Mouse (Mus musculus) left cerebral cortex, postnatal 36 days (tissue): ENCODE measurements around the gene Adgrg1. TPM values are rescaled to one million over a fixed set of nuclear protein-coding genes. Genes with fewer than 3 reads are reported as not detected.

Experiments used
- total RNA-seq, 2 experiments: library from RNA; stranded (reverse); gene quantifications; 2 replicates each; pipeline ENCODE4 v1.2.3; 2021

Adgrg1 gene
- total RNA-seq, 2 experiments from 2014 or later = 73.3 to 74.2 TPM

Other genes starting within 250 kb of the Adgrg1 start
- gene Ccl22, start 229.2 kb upstream of the Adgrg1 start, total RNA-seq = under 1 TPM in 1 of 2 experiments, not detected in 1; 0.17 TPM
- gene Cx3cl1, start 202.7 kb upstream of the Adgrg1 start, total RNA-seq = 100 to 1,000 TPM; 622 to 723 TPM
- gene Ccl17, start 164.3 kb upstream of the Adgrg1 start, total RNA-seq = 10 to 100 TPM; 10.7 to 12.0 TPM
- 10 to 100 TPM; 89.3 to 92.6 TPM for gene Coq9, start 136.4 kb upstream of the Adgrg1 start, total RNA-seq
- 10 to 100 TPM; 67.6 to 73.5 TPM for gene Ciapin1, start 136.4 kb upstream of the Adgrg1 start, total RNA-seq
- gene Polr2c, start 117.3 kb upstream of the Adgrg1 start, total RNA-seq = 10 to 100 TPM; 67.1 to 72.7 TPM
- 10 to 100 TPM; 20.0 to 22.3 TPM for gene Dok4, start 98.4 kb upstream of the Adgrg1 start, total RNA-seq
- gene Ccdc102a, start 56.7 kb upstream of the Adgrg1 start, total RNA-seq = 1 to 10 TPM; 1.8 to 1.9 TPM
- not detected for gene Adgrg5, start 51.1 kb upstream of the Adgrg1 start, total RNA-seq
- under 1 TPM in 1 of 2 experiments, not detected in 1; 0.29 TPM for gene Adgrg3, start 42.9 kb downstream of the Adgrg1 start, total RNA-seq
- gene Drc7, start 80.4 kb downstream of the Adgrg1 start, total RNA-seq = under 1 TPM; 0.68 to 0.99 TPM
- 10 to 100 TPM; 42.0 to 46.7 TPM for gene Katnb1, start 106.4 kb downstream of the Adgrg1 start, total RNA-seq
- 10 to 100 TPM; 51.8 to 59.0 TPM for gene Kifc3, start 228.1 kb downstream of the Adgrg1 start, total RNA-seq